Mouse (Mus musculus) adrenal gland, postnatal 14 days (tissue): Measurements from ENCODE around the gene Bsph2. TPM values are rescaled to one million over a fixed set of nuclear protein-coding genes. Genes with fewer than 3 reads are reported as not detected.

ENCODE experiments used
- DNase-seq: peaks from one replicate; pipeline ENCODE4 v3.0.0; 2021; ENCODE audit warnings: mixed read lengths
- long read RNA-seq, 2 experiments: library from polyadenylated mRNA; stranded (forward); transcript quantifications; one replicate each; pipeline ENCODE4 v2.0.0; 2021
- total RNA-seq: library from RNA; stranded (reverse); gene quantifications from 2 replicates; pipeline ENCODE4 v1.2.3, GENCODE M21; 2021

Bsph2 gene
- not detected in 2 replicates for total RNA-seq
- long read RNA-seq, experiment 1: 0 reads
- long read RNA-seq, experiment 2: 0 reads

- no peak for DNase-seq
Measured at GRCm38 (mm10) chr7:13570967-13571366, at the start of gene Bsph2. TSS of gene Bsph2 (minus strand) at chr7:13571067.

GRCm38 (mm10) chr7:13511539-13511938 lies 59.3 kb downstream of the Bsph2 start:
- peak; percentile 45 for DNase-seq

Other genes with a start within 250 kb of the Bsph2 start
- 0.38 and 0.78 TPM in 2 replicates for gene Pla2g4c, start 246.4 kb downstream of the Bsph2 start, total RNA-seq
- 0.22 TPM in 1 of 2 replicates, not detected in the other for gene Cabp5, start 172.9 kb downstream of the Bsph2 start, total RNA-seq
- gene Bsph1, start 120.2 kb downstream of the Bsph2 start, total RNA-seq: not detected in 2 replicates
- 1.2 and 28.5 TPM in 2 replicates for gene Sult2a5, start 52.9 kb upstream of the Bsph2 start, total RNA-seq
- 1.9 and 49.0 TPM in 2 replicates for gene Sult2a2, start 162.4 kb upstream of the Bsph2 start, total RNA-seq